Mouse (Mus musculus) adrenal gland, postnatal 10 days (tissue): Measurements from ENCODE around the gene Edf1. TPM values are rescaled to one million over a fixed set of nuclear protein-coding genes. Genes with fewer than 3 reads are reported as not detected.

Experiments
- DNase-seq: peaks from one replicate; pipeline ENCODE4 v3.0.0; 2021; ENCODE audit warnings: mixed read lengths
- total RNA-seq, 2 experiments: library from RNA; stranded (reverse); gene quantifications; 2 replicates each; pipeline ENCODE4 v1.2.3; 2021

Gene Edf1
- total RNA-seq, 2 experiments from 2014 or later: 266 to 285 TPM

- peak; percentile 57 for DNase-seq
These were observed 24.9 kb downstream of the Edf1 start for GRCm38 (mm10) chr2:25582466-25583119.

DNA sequence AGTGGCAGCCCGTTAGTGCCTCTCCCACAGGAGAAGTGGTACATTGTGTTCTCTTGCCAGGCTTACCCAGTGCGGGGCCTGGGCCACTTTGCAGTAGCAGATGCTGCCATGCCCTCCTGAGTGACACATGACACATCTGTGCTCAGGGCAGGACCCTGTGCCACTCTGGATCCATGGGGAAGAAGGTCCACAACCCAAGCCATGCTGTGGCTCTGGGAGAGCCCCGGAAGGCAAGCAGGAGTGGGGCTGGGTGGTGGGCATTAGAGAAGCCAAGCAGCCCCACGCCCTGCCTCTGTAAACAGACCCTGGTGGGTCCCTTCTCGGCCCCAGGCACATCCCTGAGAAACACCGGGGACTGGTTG lies 25.5 kb downstream of the Edf1 start:
- DNase-seq: peak; percentile 24

GRCm38 (mm10) chr2:25583571-25583970 lies 25.9 kb downstream of the Edf1 start:
- peak; percentile 22 for DNase-seq

DNA sequence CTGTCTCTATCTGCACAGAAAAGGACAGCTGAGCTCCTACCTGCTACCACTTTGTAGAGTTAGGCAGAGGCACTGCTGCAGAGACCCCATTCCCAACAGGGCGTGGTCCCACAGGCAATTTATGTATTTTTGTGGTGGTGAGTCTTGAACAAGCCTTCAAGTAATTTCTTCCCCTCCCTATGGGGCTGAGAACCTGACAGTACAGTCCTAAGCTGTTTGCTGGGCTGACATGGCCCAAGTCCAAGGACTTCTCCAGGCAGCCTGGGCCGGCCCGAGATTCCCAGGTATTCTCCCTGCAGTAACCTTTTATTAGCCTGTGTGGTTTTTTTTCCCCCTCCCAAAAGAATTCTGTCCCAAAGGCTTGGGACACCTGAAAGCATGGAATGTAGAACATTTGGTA lies 26.5 kb downstream of the Edf1 start:
- DNase-seq: peak; percentile 27

DNA sequence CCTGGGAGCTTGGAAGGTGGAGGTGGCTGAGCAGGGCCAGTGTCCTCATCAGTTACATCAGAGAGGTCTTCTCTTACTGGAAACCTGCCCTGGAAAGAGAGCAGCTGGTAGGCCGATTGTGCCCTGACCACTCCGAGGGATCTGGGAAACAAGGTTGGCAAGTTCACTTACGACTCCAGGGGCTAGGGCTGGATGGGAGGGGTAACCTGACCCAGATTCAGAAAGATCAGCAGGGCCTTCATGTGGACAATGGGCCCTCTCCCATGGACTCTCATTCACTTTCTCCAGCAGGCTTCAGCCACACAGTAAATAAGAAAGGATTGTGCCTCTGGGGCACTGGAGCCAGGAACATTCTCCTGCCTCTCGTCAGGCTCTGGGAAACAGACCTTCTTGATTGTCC lies 27.2 kb downstream of the Edf1 start:
- DNase-seq: no peak

DNA sequence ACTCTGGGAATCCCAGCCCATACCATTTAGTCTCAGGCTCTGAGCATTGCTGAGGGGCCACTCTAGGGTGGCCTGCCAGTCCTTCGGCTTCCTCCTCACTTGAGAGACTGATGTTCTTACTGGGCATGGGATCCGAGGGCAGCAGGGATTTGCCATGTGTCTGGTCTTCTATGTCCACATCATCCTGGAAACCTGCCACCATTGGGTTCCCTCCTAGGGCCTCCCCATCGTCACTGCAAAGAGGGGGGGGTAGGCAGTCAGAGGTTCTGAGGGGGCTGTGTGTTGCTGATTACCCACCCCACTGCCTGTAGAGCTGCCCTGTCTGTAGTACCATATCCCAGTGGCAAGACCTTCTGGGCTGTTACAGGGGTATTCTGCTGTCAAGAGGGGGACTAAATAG lies 28.0 kb downstream of the Edf1 start:
- DNase-seq: peak; percentile 14

DNA sequence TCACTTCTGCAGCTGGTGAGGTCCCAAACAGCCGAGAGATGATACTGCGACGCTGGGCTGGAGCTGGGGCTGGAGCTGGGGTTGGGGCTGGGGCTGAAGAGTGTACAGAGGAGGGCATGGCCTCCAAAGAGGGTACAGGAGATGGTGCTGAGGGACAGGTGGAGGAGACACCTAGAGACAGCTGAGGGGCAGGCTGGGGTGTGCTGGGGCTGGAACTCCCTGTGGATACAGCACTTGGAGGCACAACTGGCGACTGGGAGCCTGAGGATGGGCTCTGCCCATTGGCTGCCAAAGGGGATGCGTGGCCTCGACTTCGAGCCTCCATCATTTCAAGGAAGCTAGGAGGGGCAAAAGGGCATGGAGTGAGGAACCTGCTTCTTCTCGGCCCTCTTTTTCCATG lies 29.6 kb downstream of the Edf1 start:
- DNase-seq: no peak

- no peak for DNase-seq
These were observed 30.7 kb downstream of the Edf1 start for GRCm38 (mm10) chr2:25588227-25588907.

DNA sequence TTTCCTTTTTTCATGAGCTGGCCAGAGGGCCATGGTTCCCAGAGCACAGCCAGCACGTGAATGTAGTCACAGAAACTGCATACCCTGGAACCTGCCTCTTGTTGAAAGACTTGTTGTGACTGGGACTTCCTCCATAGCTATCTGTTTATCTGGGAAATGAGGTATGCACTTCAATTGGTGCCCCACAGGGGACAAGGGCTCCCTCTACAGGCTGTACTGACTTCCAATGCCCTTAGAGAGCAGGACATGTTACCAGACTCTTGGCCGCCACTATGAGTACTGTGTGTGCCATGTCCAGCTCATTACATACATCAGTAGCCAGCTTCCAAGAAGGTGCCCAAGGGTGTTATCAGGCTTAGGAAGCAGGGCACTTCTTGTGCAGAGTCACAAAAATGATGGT lies 34.2 kb downstream of the Edf1 start:
- peak; percentile 50 for DNase-seq

DNA sequence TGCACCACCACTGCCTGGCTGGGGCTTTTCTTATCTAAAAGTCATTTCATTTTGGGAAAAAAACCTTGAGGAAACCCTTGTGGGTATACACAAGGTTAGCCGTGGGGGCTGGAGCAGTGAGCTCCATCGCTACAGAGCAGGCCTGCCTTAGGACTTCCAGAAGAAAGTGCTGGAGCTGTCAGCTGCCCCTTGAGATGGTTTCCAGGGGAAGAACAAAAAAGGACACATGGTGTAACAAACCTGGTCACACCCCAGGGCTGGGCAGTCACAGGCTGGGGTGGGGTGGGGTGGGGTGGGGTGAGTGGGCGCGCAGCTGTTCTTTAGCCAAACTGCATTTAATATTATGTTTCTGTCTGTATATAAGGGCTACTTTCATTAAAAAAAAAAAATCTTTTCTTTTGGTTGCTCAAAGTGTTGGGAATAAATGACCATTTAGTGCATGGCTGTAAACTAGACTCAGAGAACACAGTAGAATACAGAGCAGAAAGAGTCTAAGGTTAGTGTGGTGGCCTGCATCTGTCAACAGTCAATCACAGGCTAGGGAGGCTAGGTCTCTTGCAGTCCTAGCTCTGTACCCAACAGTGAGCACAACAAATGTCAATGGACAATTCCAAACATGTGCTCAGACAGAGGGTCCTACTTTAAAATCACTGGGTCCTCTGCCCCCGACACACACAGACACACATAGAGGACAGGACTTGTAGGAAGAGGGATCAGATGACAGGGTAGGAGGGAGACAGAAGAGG lies 39.3 kb downstream of the Edf1 start:
- DNase-seq: no peak

- no peak for DNase-seq
These were observed 41.1 kb downstream of the Edf1 start for GRCm38 (mm10) chr2:25598749-25599148.

- DNase-seq: no peak
These were observed 42.4 kb downstream of the Edf1 start for GRCm38 (mm10) chr2:25600037-25600436.

DNA sequence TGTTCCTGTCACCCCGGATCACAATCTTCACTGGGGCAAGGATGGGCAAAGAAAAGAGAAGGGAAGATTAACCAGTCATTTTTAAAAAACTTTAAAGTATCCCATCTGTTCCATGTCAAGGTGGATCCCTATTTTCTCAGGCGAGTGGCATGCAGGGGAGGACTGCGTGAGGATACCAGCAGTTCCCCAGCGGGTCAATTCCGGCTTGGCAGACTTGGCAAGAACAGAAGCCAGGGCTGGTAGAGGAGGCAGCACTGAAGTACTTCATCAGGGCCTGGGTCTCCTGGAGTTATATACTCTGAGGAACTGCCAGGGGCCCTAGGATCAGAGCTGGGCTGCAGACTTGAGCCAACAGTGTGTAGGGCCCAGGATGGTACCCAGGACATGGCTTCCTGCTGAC lies 44.9 kb downstream of the Edf1 start:
- no peak for DNase-seq

DNA sequence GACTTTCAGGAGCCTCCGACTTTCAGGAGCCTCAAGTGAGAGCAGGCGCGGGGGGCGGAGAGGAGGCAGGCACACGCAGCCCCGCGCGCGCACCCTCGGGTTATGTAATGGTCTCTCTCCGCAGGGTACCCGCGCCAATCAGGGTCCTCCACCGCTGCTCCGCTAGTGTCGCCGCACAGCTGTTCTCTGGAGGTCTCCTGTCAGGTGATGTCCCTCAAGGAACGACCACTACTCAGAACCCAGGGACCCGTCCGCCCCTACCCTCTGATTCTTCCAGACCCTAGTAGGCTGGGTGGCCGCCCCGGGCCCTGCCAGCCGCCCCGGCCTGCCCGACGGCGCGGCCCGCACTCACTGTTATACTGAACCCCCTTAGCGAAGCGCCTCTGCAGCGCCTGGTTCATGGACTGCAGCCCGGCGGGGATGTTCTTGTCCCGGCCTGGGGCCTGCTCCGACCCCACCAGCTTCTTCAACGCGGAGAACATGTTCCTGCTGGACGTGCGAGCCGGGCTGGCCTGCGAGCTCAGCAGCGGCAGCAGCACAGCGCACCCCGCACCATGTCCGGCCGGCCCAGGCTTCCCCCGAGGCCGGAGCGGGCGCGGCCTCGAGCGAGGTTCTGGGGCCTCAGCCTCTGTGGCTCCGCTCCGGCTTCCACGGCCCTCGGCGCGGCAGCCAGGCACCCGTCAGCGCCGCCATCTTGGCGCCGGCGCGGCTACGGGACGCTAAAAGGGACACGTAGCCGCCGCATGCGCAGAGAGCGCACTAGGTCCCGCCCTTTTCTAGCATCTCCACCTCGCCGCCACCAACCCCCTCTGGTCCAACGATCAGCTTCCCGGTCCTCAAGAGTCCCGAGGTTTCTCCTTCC lies 50.3 kb downstream of the Edf1 start, which contains the start of gene Rabl6:
TSS of gene Rabl6 (minus strand) at position 761 of the 862 bp plus-strand sequence.
- peak; percentile 93 for DNase-seq

GRCm38 (mm10) chr2:25608671-25609070 lies 51.0 kb downstream of the Edf1 start:
- no peak for DNase-seq

Other genes starting within 250 kb of the Edf1 start
- gene Grin1, start 238.7 kb upstream of the Edf1 start, total RNA-seq: 1 to 10 TPM; 7.3 to 9.6 TPM
- gene Man1b1, start 225.5 kb upstream of the Edf1 start, total RNA-seq: 10 to 100 TPM; 41.5 to 41.9 TPM
- 10 to 100 TPM; 15.4 to 19.1 TPM for gene Dpp7, start 201.5 kb upstream of the Edf1 start, total RNA-seq
- 10 to 100 TPM; 11.2 to 11.8 TPM for gene Uap1l1, start 192.2 kb upstream of the Edf1 start, total RNA-seq
- 1 to 10 TPM; 3.3 to 5.3 TPM for gene Sapcd2, start 185.5 kb upstream of the Edf1 start, total RNA-seq
- gene Entpd2, start 162.0 kb upstream of the Edf1 start, total RNA-seq: 10 to 100 TPM; 11.7 to 15.1 TPM
- 10 to 100 TPM; 67.8 to 83.9 TPM for gene Npdc1, start 158.5 kb upstream of the Edf1 start, total RNA-seq
- gene Fut7, start 134.6 kb upstream of the Edf1 start, total RNA-seq: 1 to 10 TPM in 1 of 2 experiments, under 1 TPM in 1; 0.67 to 1.1 TPM
- gene Abca2, start 129.1 kb upstream of the Edf1 start, total RNA-seq: 10 to 100 TPM; 21.1 to 27.4 TPM
- under 1 TPM; 0.90 to 0.91 TPM for gene Clic3, start 101.0 kb upstream of the Edf1 start, total RNA-seq
- gene Paxx, start 96.8 kb upstream of the Edf1 start, total RNA-seq: 10 to 100 TPM; 33.1 to 42.3 TPM
- 1 to 10 TPM; 3.8 to 3.9 TPM for gene Ptgds, start 87.8 kb upstream of the Edf1 start, total RNA-seq
- gene Lcn12, start 63.9 kb upstream of the Edf1 start, total RNA-seq: not detected
- 10 to 100 TPM; 73.1 to 88.8 TPM for gene Fbxw5, start 57.1 kb upstream of the Edf1 start, total RNA-seq
- gene C8g, start 56.1 kb upstream of the Edf1 start, total RNA-seq: 10 to 100 TPM; 16.8 to 42.9 TPM
- 10 to 100 TPM; 18.0 to 22.7 TPM for gene Traf2, start 10.9 kb upstream of the Edf1 start, total RNA-seq
- gene Mamdc4, start 17.0 kb downstream of the Edf1 start, total RNA-seq: 1 to 10 TPM; 1.6 to 6.3 TPM
- 10 to 100 TPM; 63.5 to 82.8 TPM for gene Phpt1, start 17.4 kb downstream of the Edf1 start, total RNA-seq
- gene Ajm1, start 23.9 kb downstream of the Edf1 start, total RNA-seq: 1 to 10 TPM; 1.8 to 2.2 TPM
- gene Rabl6, start 50.7 kb downstream of the Edf1 start, total RNA-seq: 10 to 100 TPM; 70.0 to 88.5 TPM
- gene Ccdc183, start 59.8 kb downstream of the Edf1 start, total RNA-seq: not detected
- gene Tmem141, start 64.2 kb downstream of the Edf1 start, total RNA-seq: 10 to 100 TPM; 28.2 to 30.8 TPM
- gene Fcna, start 70.2 kb downstream of the Edf1 start, total RNA-seq: 10 to 100 TPM; 11.3 to 15.8 TPM
- gene Lcn8, start 95.3 kb downstream of the Edf1 start, total RNA-seq: 1 to 10 TPM in 1 of 2 experiments, not detected in 1; 1.6 TPM
- not detected for gene Lcn5, start 100.1 kb downstream of the Edf1 start, total RNA-seq
- not detected for gene Lcn6, start 118.9 kb downstream of the Edf1 start, total RNA-seq
- not detected for gene Lcn10, start 124.9 kb downstream of the Edf1 start, total RNA-seq
- 1 to 10 TPM; 2.4 to 2.6 TPM for gene Obp2a, start 142.2 kb downstream of the Edf1 start, total RNA-seq
- gene Bmyc, start 148.9 kb downstream of the Edf1 start, total RNA-seq: 10 to 100 TPM; 40.8 to 42.7 TPM
- not detected for gene Obp2b, start 179.2 kb downstream of the Edf1 start, total RNA-seq
- not detected for gene Lcn3, start 207.7 kb downstream of the Edf1 start, total RNA-seq
- not detected for gene Lcn11, start 219.2 kb downstream of the Edf1 start, total RNA-seq
- not detected for gene Gm13539, start 224.4 kb downstream of the Edf1 start, total RNA-seq